Mouse (Mus musculus): Measurements from ENCODE around the gene Adrb1. TPM values are rescaled to one million over a fixed set of nuclear protein-coding genes. Genes with fewer than 3 reads are reported as not detected.
A peak's percentile ranks its signal among the peaks of the same experiment; 100 is the strongest.

Gene Adrb1
- polyA plus RNA-seq, 1 experiment from 2014 or later = 1.2 TPM

DNA sequence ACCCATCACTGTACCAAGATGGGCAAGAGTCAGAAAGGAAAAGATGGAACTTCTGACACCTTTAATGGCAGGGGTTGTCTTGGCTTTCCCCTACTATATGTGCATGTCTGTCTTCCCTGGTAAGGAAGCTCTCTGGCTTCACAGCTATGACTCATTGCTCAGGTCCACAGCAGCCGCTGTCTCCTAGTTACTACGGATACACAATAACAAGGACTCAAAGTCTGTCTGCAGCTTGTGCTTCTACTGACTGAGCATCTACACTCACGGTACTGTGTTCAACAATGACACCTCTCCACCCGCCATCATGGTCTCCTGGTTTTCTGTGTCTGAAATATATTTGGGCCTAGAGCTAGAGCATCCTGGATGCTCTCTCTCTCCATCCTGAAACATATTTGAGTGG, 37.7 kb downstream of the Adrb1 start:
- no peak overlapping the region for H3K9ac ChIP-seq
- 69% methylated on average over 4 of the region's 4 CpGs for WGBS
- no peak for ATAC-seq (ENCODE audit: insufficient read depth, low FRiP score, low read depth)

DNA sequence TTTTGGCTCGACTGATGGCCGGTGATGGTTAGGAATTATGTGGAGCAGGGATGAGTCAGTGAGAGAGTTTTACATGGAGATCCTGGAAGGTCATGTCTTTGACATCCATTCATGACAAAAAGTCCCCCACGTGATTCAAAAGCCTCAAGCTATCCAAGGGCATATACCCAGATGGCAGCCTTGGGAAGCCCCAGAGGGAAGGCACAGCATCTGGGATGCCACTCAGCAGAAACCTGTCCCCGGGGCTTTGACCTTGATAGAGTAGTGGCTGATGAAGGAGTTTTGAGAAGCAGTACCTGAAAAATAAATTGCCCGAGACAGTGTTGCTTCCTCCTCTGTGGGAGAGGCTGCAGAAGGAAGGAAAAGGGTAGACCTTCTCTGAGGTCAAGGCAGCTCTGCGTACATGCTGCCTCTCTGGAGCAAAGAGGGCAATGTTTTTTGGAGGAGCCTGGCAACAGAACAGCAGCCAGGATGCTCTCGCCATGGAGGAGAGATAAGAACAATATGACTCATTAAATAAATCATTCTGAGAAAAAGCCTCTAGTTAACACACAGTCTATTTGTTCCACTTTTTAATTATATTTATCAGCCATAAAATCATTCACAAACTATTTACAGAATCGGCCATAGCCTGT, 38.4 kb downstream of the Adrb1 start:
- Histone ChIP-seq H3K4me3 (replicated peaks) (no peak overlapping the region), H3K27me3 (replicated peaks) (no peaks in the 10 kb centered on the region), H3K4me2 (no peak overlapping the region), H3K4me1 (no peaks in the 10 kb centered on the region), H3K9ac (no peak overlapping the region), H3K36me3 (no peaks in the 10 kb centered on the region), H3K27ac (no peak overlapping the region), H3K9me3 (no peaks in the 10 kb centered on the region)
- ATAC-seq (ENCODE audit: insufficient read depth, low FRiP score, low read depth) = no peak
- WGBS = 74% methylated on average over 8 of the region's 8 CpGs

More for the DNA sequence above, 37.7 kb downstream of the Adrb1 start:
- Histone ChIP-seq H3K4me3 (replicated peaks) (no peak overlapping the region), H3K27me3 (replicated peaks) (no peaks in the 10 kb centered on the region), H3K4me2 (no peak overlapping the region), H3K9me3 (no peaks in the 10 kb centered on the region), H3K36me3 (no peaks in the 10 kb centered on the region), H3K4me1 (no peaks in the 10 kb centered on the region), H3K27ac (no peak overlapping the region)

DNA sequence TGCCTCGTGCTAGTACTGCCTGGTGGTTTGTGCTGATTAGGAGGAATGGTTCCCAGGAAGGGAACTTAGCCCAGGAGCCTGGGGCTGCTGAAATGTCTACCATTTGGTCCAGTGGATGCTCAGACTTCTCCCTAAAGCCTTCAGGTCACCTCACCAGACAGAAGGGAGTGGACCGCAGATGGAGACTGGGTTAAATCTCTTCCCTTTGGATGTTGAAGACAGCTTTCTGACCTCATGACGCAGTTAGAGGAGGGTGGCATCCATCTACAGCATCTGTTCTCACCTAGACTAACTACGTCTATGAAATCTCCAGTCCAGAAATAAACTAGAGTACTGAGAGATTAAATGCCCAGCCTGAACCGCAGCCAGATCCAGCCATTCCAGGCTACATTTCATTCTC, 39.1 kb downstream of the Adrb1 start:
- H3K4me1 ChIP-seq = no peaks in the 10 kb centered on the region
- no peak overlapping the region for H3K4me2 ChIP-seq

DNA sequence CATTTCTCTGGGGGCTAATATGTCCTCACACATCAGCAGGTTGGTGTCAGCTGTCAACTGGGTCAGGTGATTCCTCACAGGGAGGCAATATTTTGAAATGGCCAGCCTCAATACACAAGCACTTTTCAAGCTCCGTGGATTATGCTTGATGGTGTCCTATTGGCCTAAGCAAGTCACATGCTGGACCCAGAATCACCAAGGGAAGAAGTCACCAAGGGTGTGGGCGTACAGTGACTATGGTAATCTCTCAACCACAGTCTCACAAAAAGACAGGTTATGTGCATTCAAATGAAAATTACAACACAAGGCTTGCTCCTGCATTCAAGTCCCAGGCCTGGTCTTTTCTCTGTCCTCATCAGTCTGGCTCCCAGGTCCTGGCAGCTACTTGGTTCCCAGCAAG, 39.7 kb downstream of the Adrb1 start:
- Histone ChIP-seq H3K27me3 (replicated peaks) (no peaks in the 10 kb centered on the region), H3K9me3 (no peaks in the 10 kb centered on the region), H3K4me1 (no peaks in the 10 kb centered on the region), H3K36me3 (no peaks in the 10 kb centered on the region), H3K27ac (no peak overlapping the region), H3K4me2 (no peak overlapping the region), H3K9ac (no peak overlapping the region), H3K4me3 (replicated peaks) (no peak overlapping the region)
- 83% methylated on average over 2 of the region's 2 CpGs for WGBS
- no peak for ATAC-seq (ENCODE audit: insufficient read depth, low FRiP score, low read depth)

More for the DNA sequence above, 39.1 kb downstream of the Adrb1 start:
- Histone ChIP-seq H3K9me3 (no peaks in the 10 kb centered on the region), H3K9ac (no peak overlapping the region), H3K27ac (no peak overlapping the region), H3K27me3 (replicated peaks) (no peaks in the 10 kb centered on the region), H3K36me3 (no peaks in the 10 kb centered on the region), H3K4me3 (replicated peaks) (no peak overlapping the region)
- WGBS = 93% methylated on average over 5 of the region's 5 CpGs
- ATAC-seq (ENCODE audit: insufficient read depth, low FRiP score, low read depth) = no peak

DNA sequence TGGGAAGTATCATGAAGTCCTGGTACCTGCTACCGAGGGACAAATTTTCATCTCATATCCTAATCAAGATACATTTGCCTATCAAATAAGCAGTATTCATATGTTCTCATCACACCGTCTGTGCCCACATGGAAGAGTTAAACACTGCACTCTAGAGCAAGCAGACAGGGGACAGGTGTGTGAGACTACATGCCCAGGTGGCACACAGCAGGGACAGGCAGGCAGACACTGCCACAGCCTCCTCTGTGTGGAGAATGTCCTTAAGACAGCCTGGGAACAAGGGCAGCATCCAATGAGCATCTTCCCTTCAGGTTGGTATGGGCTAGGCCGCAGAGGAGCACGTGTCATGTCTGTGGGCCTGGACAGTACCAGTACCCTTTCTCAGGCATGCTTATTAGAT, 40.7 kb downstream of the Adrb1 start:
- WGBS = 94% methylated on average over 4 of the region's 4 CpGs

DNA sequence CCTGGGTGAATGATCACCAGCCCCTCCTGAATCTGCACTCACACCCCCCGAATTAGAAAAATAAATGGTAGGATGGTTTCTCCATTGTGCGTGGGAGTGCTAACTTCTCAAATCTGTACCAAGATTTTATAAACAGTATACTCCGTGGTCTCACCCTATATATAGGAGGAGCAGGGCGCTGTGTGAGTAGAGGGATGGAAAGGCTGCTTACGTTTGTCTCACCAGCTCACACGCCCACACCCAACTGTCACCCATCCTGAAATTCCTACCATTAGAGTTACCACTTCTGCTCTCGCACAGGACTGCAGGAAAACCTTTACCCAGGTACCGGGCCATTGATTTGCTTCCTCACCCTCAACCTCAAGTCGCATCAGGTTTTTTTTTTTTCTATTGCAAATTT, 47.0 kb downstream of the Adrb1 start:
- 83% methylated on average over 9 of the region's 9 CpGs for WGBS
- Histone ChIP-seq H3K27me3 (replicated peaks) (no peaks in the 10 kb centered on the region), H3K9ac (no peak overlapping the region), H3K4me2 (no peak overlapping the region), H3K4me1 (no peaks in the 10 kb centered on the region), H3K27ac (no peak overlapping the region), H3K9me3 (no peaks in the 10 kb centered on the region), H3K36me3 (no peaks in the 10 kb centered on the region), H3K4me3 (replicated peaks) (no peak overlapping the region)
- no peak for ATAC-seq (ENCODE audit: insufficient read depth, low FRiP score, low read depth)

More for the DNA sequence above, 40.7 kb downstream of the Adrb1 start:
- Histone ChIP-seq H3K27me3 (replicated peaks) (no peaks in the 10 kb centered on the region), H3K27ac (no peak overlapping the region), H3K36me3 (no peaks in the 10 kb centered on the region), H3K4me3 (replicated peaks) (no peak overlapping the region), H3K9me3 (no peaks in the 10 kb centered on the region), H3K9ac (no peak overlapping the region), H3K4me1 (no peaks in the 10 kb centered on the region), H3K4me2 (no peak overlapping the region)
- ATAC-seq (ENCODE audit: insufficient read depth, low FRiP score, low read depth) = no peak

DNA sequence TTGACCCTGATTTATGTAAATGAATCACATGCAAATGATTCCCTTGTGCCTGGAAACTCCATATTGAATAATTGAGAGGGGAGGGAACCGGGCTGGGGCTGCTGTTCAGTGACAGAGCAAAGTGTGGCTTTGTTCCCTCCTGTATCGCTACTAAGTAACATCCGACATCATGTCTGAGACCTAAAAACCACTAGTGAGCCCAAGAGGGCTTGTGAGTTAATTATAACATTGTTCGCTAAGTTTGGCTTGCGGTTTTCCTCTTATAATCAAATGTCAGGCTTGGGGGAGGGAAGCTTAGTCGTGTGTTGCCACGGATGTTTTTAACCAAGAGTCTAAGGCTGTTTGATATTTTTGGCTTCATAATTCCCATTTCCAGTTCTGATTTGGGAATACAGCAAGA, 50.2 kb downstream of the Adrb1 start:
- Histone ChIP-seq H3K9me3 (no peaks in the 10 kb centered on the region), H3K27ac (no peak overlapping the region), H3K4me2 (no peak overlapping the region), H3K4me1 (peaks cover 15% of the 10 kb centered on the region), H3K36me3 (no peaks in the 10 kb centered on the region), H3K4me3 (replicated peaks) (no peak overlapping the region), H3K9ac (no peak overlapping the region), H3K27me3 (replicated peaks) (0 out of 2 replicates have a peak, but pooled peaks cover 4% of the 10 kb centered on the region)
- 80% methylated on average over 7 of the region's 7 CpGs for WGBS
- no peak for ATAC-seq (ENCODE audit: insufficient read depth, low FRiP score, low read depth)

DNA sequence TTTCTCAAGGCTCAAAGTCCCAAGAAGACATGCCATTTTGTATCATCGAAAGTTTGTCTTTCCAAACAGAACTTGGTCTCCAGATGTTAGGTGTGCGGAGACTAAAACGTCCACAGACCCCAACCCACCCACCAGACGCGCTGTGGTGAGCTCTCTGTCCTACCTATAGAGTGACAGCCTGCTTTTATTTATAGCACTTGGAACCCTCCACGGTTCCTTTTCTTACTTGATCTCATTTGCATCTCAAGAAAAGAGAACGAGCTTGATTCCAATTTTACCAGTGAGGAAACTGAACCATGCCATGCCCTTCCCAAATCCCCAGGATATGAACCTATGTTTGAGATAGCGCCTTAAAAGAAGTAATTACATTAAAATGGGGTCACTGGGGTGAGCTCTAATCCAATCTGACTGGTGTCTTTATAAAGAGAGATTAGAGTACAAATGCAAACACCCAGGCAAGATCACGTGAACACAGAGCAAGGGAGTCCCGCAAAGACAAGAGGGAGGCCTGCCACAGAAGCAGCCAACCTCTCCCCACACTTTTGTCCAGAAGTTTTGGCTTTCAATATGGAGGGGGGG, 51.5 kb downstream of the Adrb1 start:
- 67% methylated on average over 10 of the region's 10 CpGs for WGBS
- Histone ChIP-seq H3K9me3 (no peaks in the 10 kb centered on the region), H3K9ac (no peak overlapping the region), H3K4me2 (no peak overlapping the region), H3K27ac (no peak overlapping the region), H3K27me3 (replicated peaks) (0 out of 2 replicates have a peak, but pooled peaks cover 4% of the 10 kb centered on the region), H3K36me3 (no peaks in the 10 kb centered on the region), H3K4me3 (replicated peaks) (no peak overlapping the region), H3K4me1 (peaks cover 15% of the 10 kb centered on the region)
- no peak for ATAC-seq (ENCODE audit: insufficient read depth, low FRiP score, low read depth)

DNA sequence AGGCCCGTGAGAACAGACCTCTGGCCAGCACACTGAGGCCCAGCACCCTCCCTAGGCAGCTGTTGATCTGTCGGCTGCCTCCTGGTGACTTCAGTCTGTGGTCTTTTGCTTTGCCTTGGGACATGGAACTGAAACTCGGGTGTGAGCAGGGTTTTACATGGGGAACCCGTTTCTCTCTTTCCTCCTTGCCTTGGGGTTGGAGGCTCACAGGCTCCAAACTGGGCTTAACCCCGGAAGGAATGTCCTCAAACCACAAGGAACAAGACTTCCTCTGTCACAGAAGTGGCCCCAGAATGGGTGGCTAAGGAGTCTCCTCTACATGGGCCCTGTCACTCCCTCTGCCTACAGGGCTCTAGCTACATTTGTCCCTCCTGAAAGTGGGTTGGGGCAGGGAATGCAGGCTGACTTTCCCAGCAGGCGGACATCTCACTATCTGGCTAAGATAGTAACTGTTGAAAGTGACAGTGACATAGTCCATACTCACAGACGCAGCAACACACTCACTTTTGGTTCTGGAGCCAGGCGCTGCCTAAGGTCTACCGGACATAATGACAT, 52.5 kb downstream of the Adrb1 start:
- no peaks in the 10 kb centered on the region for H3K36me3 ChIP-seq
- 64% methylated on average over 9 of the region's 9 CpGs for WGBS
- H3K27ac ChIP-seq = no peak overlapping the region
- no peak for ATAC-seq (ENCODE audit: insufficient read depth, low FRiP score, low read depth)
- 0 out of 2 replicates have a peak, but pooled peaks cover 4% of the 10 kb centered on the region for H3K27me3 ChIP-seq (replicated peaks)
- H3K9ac ChIP-seq = no peak overlapping the region
- peaks cover 15% of the 10 kb centered on the region for H3K4me1 ChIP-seq
- no peak overlapping the region for H3K4me3 ChIP-seq (replicated peaks)
- no peaks in the 10 kb centered on the region for H3K9me3 ChIP-seq
- no peak overlapping the region for H3K4me2 ChIP-seq

DNA sequence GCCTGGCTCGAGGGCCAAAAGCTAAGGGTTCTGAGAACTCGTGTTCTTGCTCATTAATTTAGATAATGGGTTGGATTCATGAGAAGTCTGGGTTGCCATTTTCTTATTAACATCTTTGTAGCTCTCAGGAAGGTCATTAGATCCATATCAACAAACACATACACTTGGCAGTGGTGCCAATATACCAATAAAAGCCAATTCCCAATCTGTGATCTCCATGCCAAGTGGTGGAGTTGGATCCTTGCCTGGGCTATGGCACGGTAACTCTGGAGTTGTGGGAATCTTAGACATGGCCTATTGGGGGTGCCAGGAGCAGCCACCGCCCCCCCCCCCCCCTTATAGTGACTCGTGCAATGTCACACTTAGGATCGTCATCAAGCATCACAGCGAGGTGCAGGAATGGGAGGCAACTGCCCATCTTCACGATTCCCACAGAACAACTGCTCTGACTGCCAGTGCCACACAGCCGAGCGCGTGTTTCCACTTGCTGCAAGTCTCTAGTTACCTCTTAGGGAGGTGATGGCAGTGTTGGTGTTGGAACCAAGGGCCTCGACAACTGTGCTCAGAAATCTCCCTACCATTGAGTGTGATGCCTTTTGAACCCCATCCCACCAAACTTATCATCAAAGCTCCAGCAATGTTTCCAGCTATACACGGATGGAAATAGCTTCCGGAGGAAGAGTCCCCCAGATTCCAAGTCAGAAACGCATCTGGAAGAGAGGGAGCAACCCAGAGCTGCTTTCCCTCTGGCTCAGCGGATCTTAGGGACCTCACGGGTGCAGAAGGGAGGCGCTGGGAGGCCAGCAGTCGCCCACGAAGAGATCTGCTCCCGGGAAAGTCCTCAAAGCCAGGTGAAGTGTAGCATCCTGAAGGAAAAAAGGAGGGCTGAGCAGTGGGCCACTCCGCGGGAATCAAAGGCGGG, 53.2 kb downstream of the Adrb1 start:
- peak overlapping the region; percentile 20 for H3K4me3 ChIP-seq (replicated peaks)
- no peaks in the 10 kb centered on the region for H3K36me3 ChIP-seq
- peak overlapping the region; percentile 55 for H3K4me2 ChIP-seq
- 41% methylated on average over 24 of the region's 24 CpGs for WGBS
- 0 out of 2 replicates have a peak, but pooled peaks cover 4% of the 10 kb centered on the region for H3K27me3 ChIP-seq (replicated peaks)
- peaks cover 15% of the 10 kb centered on the region for H3K4me1 ChIP-seq
- H3K9ac ChIP-seq = no peak overlapping the region
- ATAC-seq (ENCODE audit: insufficient read depth, low FRiP score, low read depth) = no peak
- no peak overlapping the region for H3K27ac ChIP-seq
- no peaks in the 10 kb centered on the region for H3K9me3 ChIP-seq

DNA sequence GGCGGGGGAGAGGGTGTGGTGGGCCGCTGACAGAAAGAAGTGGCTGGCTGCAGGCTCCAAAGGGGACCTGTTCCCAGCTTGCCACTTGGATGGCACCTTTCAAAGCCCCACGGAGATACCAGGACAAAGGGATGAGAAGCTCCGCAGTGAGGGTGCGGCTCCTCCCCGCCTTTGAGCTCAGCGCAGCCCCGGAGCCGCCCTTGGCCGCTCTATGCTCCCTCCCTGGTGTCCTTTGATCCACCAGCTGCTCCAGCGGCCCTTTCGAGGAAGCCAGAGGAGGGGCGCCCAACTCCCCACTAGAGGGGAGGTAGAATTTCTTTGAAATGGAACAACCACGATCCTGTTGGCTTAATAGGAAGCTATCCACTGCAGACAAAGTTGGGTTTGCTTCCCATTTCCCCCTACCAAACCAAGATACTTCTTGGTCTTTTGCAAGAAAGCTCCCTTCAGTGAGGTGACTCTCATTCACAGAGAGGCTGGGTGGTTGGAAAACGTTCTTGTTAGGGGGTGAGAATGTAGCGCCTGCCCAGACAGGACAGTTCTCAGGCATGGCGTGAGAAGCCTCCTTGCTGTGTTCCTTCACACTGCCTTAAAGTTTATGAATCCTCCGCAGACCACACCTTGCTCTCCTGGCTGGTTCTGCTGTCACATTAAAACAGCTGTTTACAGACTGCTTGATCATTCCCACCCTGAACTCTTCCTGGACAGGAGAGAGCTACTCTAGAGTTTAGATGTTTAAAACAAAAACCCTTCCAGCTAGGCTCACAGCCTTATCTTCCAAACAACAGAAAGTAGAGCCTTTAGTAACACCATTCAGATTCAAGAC, 54.1 kb downstream of the Adrb1 start:
- Histone ChIP-seq H3K9me3 (no peaks in the 10 kb centered on the region), H3K4me3 (replicated peaks) (peak overlapping the region; percentile 20), H3K27ac (no peak overlapping the region), H3K36me3 (no peaks in the 10 kb centered on the region), H3K4me1 (peaks cover 15% of the 10 kb centered on the region), H3K4me2 (peak overlapping the region; percentile 55), H3K9ac (no peak overlapping the region), H3K27me3 (replicated peaks) (0 out of 2 replicates have a peak, but pooled peaks cover 4% of the 10 kb centered on the region)
- WGBS = 7% methylated on average over 17 of the region's 18 CpGs
- ATAC-seq (ENCODE audit: insufficient read depth, low FRiP score, low read depth) = no peak

Measured in stomach, embryonic 15.5 days (tissue).